16 mouse cellular contexts compared by ENCODE assay signal in genomic region chr1:4661761-4662160, GRCm38 (mm10).
"Had no signal": no experiment of that assay in that cellular context is flagged by ENCODE, and none has a peak within 500 bp of the region (broad histone marks: within the 10 kb centered on the region; RNA-seq: fewer than 3 reads in every experiment).

No protein-coding gene starts in this region.

- H3K27me3 ChIP-seq: neural tube, embryonic 13.5 days; neural tube, embryonic 15.5 days; stomach, embryonic 15.5 days had no signal

- H3K4me2 ChIP-seq: neural tube, embryonic 13.5 days; neural tube, embryonic 15.5 days; stomach, embryonic 15.5 days had no signal

- DNase-seq: retina, postnatal 1 day; right cerebral cortex, adult 18-20 months; right cerebral cortex, postnatal 14 days; right cerebral cortex, postnatal 25 days; right cerebral cortex, postnatal 4 days; spleen, adult 18-20 months; thymus, adult 18-20 months; thymus, adult 2 months; thymus, postnatal 14 days; thymus, postnatal 25 days; thymus, postnatal 36 days; thymus, postnatal 4 days had no signal

- H3K27ac ChIP-seq: neural tube, embryonic 13.5 days; neural tube, embryonic 15.5 days; stomach, embryonic 15.5 days; stomach, postnatal 0 days had no signal

- H3K4me3 ChIP-seq: neural tube, embryonic 13.5 days; neural tube, embryonic 15.5 days; stomach, embryonic 15.5 days had no signal

- H3K4me1 ChIP-seq: neural tube, embryonic 13.5 days; neural tube, embryonic 15.5 days; stomach, embryonic 15.5 days had no signal

- H3K9ac ChIP-seq: neural tube, embryonic 13.5 days; neural tube, embryonic 15.5 days; stomach, embryonic 15.5 days had no signal

- H3K36me3 ChIP-seq: neural tube, embryonic 13.5 days; neural tube, embryonic 15.5 days; stomach, embryonic 15.5 days had no signal

- H3K9me3 ChIP-seq: neural tube, embryonic 13.5 days; neural tube, embryonic 15.5 days; stomach, embryonic 15.5 days had no signal
